Mouse (Mus musculus): Measurements from ENCODE around the gene Rhox2h. TPM values are rescaled to one million over a fixed set of nuclear protein-coding genes. Genes with fewer than 3 reads are reported as not detected.
"Not testable (repeated sequence)": the region's sequence is repeated elsewhere in the genome, so short reads cannot be mapped to it uniquely, and the experiment has no call there.

Gene Rhox2h
- not detected for total RNA-seq (2021)
- long read RNA-seq, result 0 reads

DNA sequence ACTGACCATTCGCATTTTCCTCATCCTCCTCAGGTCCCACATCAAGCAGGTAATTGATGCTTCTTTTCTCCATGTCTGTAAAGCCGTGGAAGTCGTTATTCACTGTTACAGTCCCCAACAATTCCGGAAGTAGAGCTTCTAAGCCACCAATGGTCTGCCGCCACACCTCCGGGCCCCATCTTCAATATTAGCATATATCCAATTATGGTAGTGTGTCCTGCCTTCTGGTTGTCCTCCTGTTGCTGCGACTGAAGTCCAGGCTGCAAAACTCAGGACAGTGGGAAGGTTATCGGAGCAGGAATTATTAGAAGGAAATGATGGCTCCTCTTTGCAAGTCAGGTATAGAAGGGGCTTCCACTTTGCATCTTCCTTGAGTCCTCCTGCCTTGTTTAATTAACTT, at the start of gene Rhox2h:
TSS of gene Rhox2h (minus strand) at position 101 of the 400 bp plus-strand sequence.
- DNase-seq (ENCODE audit: low spot score in 2 of 2), result not testable (repeated sequence)

DNA sequence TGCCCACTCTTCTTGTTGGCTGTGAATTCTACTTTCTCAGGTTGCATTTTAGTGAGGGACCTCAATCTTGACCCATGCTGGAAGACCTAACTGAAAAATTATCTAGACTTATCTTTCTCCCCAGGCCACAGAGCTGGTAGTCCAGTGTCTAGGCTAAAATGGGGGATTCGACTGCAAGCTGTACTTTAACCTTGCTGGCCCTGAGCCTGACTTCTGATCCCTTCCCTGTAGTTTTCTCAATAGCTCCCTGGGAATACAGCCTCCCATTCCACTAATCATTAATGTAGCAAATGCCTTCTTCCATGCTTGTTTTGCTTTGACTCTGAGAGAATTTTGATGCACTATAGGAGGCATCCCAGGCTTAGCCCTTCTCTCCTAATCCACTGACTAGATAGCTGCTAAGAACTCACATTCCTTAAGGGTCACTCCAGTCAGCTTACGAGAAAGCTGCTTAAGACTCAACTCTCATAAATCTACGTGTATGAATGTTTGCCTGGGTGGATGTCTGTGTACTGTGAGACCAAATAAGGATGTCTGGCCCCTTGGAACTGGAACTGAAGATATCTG, 28.8 kb upstream of the Rhox2h start:
- no peak for DNase-seq (ENCODE audit: low spot score in 2 of 2)

DNA sequence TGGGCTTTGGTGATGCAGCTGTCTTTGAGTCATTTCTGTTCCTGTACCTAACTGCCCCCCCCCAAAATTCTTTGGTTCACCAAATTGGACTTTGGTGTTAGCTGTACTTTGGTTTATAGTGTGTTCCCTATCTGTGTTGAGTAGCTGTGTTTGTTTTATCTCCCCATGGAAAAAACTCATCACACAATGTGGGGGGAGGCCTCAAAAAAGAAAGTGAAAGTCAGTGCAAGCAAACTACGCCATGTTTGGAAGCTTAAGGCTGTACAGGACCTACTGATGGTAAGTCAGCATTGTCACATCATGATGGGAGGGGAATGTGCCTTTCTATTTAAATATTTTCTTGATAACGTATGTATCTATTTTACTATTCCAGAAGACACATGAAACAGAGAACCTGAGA, 19.2 kb upstream of the Rhox2h start:
- DNase-seq (ENCODE audit: low spot score in 2 of 2), result no peak

DNA sequence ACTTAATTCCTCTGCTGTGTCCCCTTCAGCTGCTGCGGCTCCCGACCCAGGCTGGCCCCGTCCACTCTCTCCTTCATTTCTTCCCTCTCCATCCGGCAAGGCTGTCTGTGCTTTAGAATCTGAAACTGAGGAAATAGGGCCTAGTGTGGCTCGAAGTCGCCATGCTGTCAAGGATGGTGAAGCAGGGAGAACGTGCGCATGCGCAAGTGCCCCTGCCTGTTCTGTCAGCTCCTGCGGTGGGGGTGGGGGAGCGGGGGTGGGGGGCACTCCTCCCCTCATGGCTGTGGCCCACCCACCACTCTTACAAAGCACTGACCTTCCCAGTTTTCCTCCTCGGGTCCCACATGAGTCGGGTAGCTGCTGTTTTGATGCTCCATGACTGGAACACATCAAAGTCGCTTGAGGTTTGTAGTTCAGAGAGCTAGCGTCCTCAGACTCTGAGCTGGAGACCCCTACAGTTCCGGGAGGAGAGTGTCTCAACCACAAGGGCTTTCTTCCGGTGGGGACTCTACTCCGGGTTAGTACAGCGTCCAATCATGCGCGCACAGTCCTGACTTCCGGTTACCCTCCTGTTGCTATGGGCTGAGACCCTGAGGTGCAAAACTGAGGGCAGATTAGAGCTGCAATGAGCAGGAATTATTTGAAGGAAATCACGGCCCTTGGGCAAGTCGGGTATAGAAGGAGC, 10.1 kb upstream of the Rhox2h start:
- DNase-seq (ENCODE audit: low spot score in 2 of 2), result no peak

DNA sequence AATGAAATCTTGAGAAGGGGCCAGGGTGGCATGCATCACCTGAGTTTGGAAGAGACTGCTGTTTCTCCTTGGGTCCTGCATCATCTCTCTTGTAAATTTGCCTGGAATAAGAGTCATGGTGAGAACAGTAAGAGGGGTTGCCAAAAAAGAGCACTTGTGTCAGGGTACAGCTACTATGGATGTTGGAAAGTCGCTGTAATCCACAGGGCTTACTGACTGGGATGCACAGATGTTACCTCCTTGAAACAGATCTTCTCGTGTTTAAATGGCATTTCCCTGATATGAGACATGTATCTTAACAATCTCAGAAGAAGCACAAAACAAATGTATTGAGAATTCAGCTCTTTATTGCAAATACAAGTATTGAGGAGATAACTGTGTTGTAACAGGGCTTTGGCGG, 4.4 kb downstream of the Rhox2h start, which contains the start of gene Rhox3h:
TSS of gene Rhox3h (minus strand) at position 101 of the 400 bp plus-strand sequence.
- DNase-seq (ENCODE audit: low spot score in 2 of 2), result not testable (repeated sequence)

DNA sequence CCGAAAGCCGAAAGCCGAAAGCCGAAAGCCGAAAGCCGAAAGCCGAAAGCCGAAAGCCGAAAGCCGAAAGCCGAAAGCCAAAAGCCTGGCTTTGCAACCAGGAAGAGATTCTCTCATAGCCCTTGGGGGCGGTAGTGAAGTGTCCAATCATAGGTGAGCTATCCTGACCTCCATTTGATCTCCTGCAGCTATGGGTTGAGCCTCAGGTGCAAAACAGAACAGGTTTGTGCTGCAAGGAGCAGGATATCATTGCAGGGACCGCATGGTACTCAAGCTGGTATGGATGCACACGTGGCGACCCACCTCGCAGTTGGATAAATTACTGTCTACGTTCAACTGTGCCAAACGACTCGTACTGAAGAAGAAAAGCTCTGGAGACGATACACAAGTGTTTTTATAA, 21.9 kb downstream of the Rhox2h start, which contains the start of gene Rhox4g:
TSS of gene Rhox4g (minus strand) at position 101 of the 400 bp plus-strand sequence.
- not testable (repeated sequence) for DNase-seq (ENCODE audit: low spot score in 2 of 2)

DNA sequence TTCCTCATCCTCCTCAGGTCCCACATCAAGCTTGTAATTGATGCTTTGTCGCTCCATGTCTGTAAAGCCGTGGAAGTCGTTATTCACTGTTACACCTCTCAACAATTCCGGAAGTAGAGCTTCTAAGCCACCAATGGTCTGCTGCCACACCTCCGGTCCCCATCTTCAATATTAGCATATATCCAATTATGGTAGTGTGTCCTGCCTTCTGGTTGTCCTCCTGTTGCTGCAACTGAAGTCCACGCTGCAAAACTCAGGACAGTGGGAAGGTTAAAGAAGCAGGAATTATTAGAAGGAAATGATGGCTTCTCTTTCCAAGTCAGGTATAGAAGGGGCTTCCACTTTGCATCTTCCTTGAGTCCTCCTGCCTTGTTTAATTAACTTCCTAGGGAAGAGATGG, 29.7 kb downstream of the Rhox2h start, which contains the start of gene Rhox2g:
TSS of gene Rhox2g (minus strand) at position 101 of the 400 bp plus-strand sequence.
- not testable (repeated sequence) for DNase-seq (ENCODE audit: low spot score in 2 of 2)

DNA sequence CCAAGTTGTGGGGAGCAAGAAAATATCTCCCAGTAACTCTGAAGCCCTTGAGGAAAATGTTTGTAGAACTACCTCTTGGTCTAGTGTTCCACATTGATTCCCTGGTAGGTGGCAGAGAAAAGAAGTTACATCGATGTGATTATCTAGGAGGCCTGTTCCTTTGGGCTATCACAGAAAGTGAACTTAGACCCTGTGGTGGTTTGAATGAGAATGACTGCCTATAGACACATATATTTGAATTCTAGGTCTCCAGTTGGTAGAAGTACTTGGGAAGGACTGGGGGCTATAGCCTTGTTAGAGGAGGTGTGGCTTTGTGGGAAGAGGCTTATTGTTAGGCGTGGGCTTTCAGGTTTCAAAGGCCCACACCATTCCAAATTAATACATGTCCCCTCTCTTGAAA, 44.6 kb downstream of the Rhox2h start, which contains the start of gene Rhox3g:
TSS of gene Rhox3g (minus strand) at position 101 of the 400 bp plus-strand sequence.
- not testable (repeated sequence) for DNase-seq (ENCODE audit: low spot score in 2 of 2)

Other genes starting within 250 kb of the Rhox2h start
- gene Rhox4b, start 240.8 kb downstream of the Rhox2h start, total RNA-seq (2021), result not detected
- gene Rhox2c, start 219.6 kb downstream of the Rhox2h start, total RNA-seq (2021), result not detected
- gene Rhox3c, start 214.7 kb downstream of the Rhox2h start, total RNA-seq (2021), result not detected
- gene Rhox4c, start 192.9 kb downstream of the Rhox2h start, total RNA-seq (2021), result not detected
- gene Rhox2d, start 179.8 kb downstream of the Rhox2h start, total RNA-seq (2021), result not detected
- gene Rhox4d, start 158.9 kb downstream of the Rhox2h start, total RNA-seq (2021), result not detected
- not detected for gene Rhox2e, start 142.8 kb downstream of the Rhox2h start, total RNA-seq (2021)
- not detected for gene Rhox3e, start 131.3 kb downstream of the Rhox2h start, total RNA-seq (2021)
- gene Rhox4e, start 115.9 kb downstream of the Rhox2h start, total RNA-seq (2021), result not detected
- not detected for gene Rhox2f, start 101.9 kb downstream of the Rhox2h start, total RNA-seq (2021)
- not detected for gene Rhox3f, start 92.3 kb downstream of the Rhox2h start, total RNA-seq (2021)
- gene Rhox4f, start 65.6 kb downstream of the Rhox2h start, total RNA-seq (2021), result not detected
- gene Rhox3g, start 44.7 kb downstream of the Rhox2h start, total RNA-seq (2021), result not detected
- gene Rhox2g, start 29.8 kb downstream of the Rhox2h start, total RNA-seq (2021), result not detected
- gene Rhox4g, start 21.9 kb downstream of the Rhox2h start, total RNA-seq (2021), result not detected
- gene Rhox3h, start 4.5 kb downstream of the Rhox2h start, total RNA-seq (2021), result not detected
- not detected for gene Rhox5, start 131.6 kb upstream of the Rhox2h start, total RNA-seq (2021)
- gene Rhox6, start 153.6 kb upstream of the Rhox2h start, total RNA-seq (2021), result not detected
- not detected for gene Rhox7a, start 158.4 kb upstream of the Rhox2h start, total RNA-seq (2021)
- not detected for gene Rhox8, start 205.7 kb upstream of the Rhox2h start, total RNA-seq (2021)
- not detected for gene Rhox7b, start 224.0 kb upstream of the Rhox2h start, total RNA-seq (2021)
- not detected for gene Rhox9, start 228.5 kb upstream of the Rhox2h start, total RNA-seq (2021)